ENCODE assay signal across 29 mouse cellular contexts in genomic region chr16:26525832-26526231, GRCm38 (mm10). TPM values are rescaled to one million over a fixed set of nuclear protein-coding genes. Genes with fewer than 3 reads are reported as not detected.
"Had no signal": no experiment of that assay in that cellular context is flagged by ENCODE, and none has a peak within 500 bp of the region (broad histone marks: within the 10 kb centered on the region; RNA-seq: fewer than 3 reads in every experiment).

No protein-coding gene starts in this region.

- H3K4me3 ChIP-seq: gastrocnemius, adult 2 months; heart, embryonic 10.5 days; heart, embryonic 12.5 days; intestine, embryonic 15.5 days; layer of hippocampus, adult 2 months; left cerebral cortex, adult 2 months; limb, embryonic 10.5 days; limb, embryonic 12.5 days; liver, embryonic 13.5 days had no signal

- H3K4me2 ChIP-seq: heart, embryonic 12.5 days; hindbrain, embryonic 14.5 days; intestine, embryonic 15.5 days; limb, embryonic 12.5 days; liver, embryonic 11.5 days; liver, embryonic 13.5 days had no signal

- H3K4me1 ChIP-seq: heart, embryonic 10.5 days; heart, embryonic 12.5 days; intestine, embryonic 15.5 days; limb, embryonic 12.5 days; liver, embryonic 13.5 days had no signal

- H3K36me3 ChIP-seq: heart, embryonic 10.5 days; heart, embryonic 12.5 days; intestine, embryonic 15.5 days; limb, embryonic 10.5 days; limb, embryonic 12.5 days; liver, embryonic 13.5 days had no signal

- H3K9me3 ChIP-seq: heart, embryonic 10.5 days; heart, embryonic 12.5 days; intestine, embryonic 15.5 days; limb, embryonic 10.5 days; limb, embryonic 12.5 days; liver, embryonic 13.5 days had no signal

- DNase-seq: gastrocnemius, adult 2 months; gastrocnemius, postnatal 10 days; gastrocnemius, postnatal 25 days; heart, adult 18-20 months; heart, postnatal 10 days; heart, postnatal 4 days; kidney, adult 8-10 months; kidney, postnatal 10 days; kidney, postnatal 25 days; kidney, postnatal 4 days; liver; liver, embryonic 13.5 days had no signal

- H3K27ac ChIP-seq: gastrocnemius, adult 2 months; heart, embryonic 10.5 days; hindbrain, embryonic 14.5 days; intestine, embryonic 15.5 days; layer of hippocampus, adult 2 months; left cerebral cortex, adult 2 months; limb, embryonic 10.5 days; limb, embryonic 12.5 days; liver, embryonic 13.5 days had no signal

- H3K27me3 ChIP-seq: heart, embryonic 12.5 days; intestine, embryonic 15.5 days; limb, embryonic 12.5 days; liver, embryonic 13.5 days had no signal

- ATAC-seq: hindbrain, embryonic 16.5 days; inflammation-experienced regulatory T-cells, adult 6 months; intestine, embryonic 15.5 days; intestine, postnatal 0 days had no signal

- H3K9ac ChIP-seq: heart, embryonic 12.5 days; hindbrain, embryonic 14.5 days; intestine, embryonic 15.5 days; limb, embryonic 12.5 days; liver, embryonic 13.5 days had no signal

RNA-seq across cellular contexts. Expression of gene Tmem207, which starts 0.7 kb away (rescaled TPM):
- polyA plus RNA-seq: heart, embryonic 10.5 days; heart, embryonic 12.5 days; heart, embryonic 14.5 days; heart, embryonic 16.5 days; hindbrain, embryonic 11.5 days; hindbrain, embryonic 16.5 days; inflammation-experienced regulatory T-cells, adult 6 months; intestine, embryonic 15.5 days; intestine, postnatal 0 days; kidney, embryonic 14.5 days; limb, embryonic 10.5 days; limb, embryonic 12.5 days; limb, embryonic 14.5 days; liver, embryonic 11.5 days; liver, embryonic 13.5 days had no signal
